Mouse (Mus musculus) embryonic facial prominence, embryonic 15.5 days (tissue): ENCODE data around the gene Mlh3. TPM values are rescaled to one million over a fixed set of nuclear protein-coding genes. Genes with fewer than 3 reads are reported as not detected.

Experiments used
- ATAC-seq: fragments of 200-750 bp; cut with Nextera tagmentation; 2 replicates; pipeline ENCODE4 v1.8.0; 2017; ENCODE audit warnings: low read depth, moderate TSS enrichment; ENCODE audit not compliant: insufficient number of reproducible peaks, low FRiP score, low TSS enrichment
- H3K27ac ChIP-seq: fragments of 300-500 bp; sonication (generic); replicated peaks from 2 replicates; pipeline ENCODE4 v1.5.1; 2015; ENCODE audit warnings: mild to moderate bottlenecking, inconsistent platforms
- H3K27me3 ChIP-seq: fragments of 300-500 bp; sonication (generic); 2 replicates; pipeline ENCODE4 v1.6.1; 2015; ENCODE audit warnings: inconsistent platforms
- H3K36me3 ChIP-seq: fragments of 300-500 bp; sonication (generic); 2 replicates; pipeline ENCODE4 v1.6.1; 2015; ENCODE audit warnings: mild to moderate bottlenecking, inconsistent platforms
- H3K4me1 ChIP-seq: fragments of 300-500 bp; sonication (generic); 2 replicates; pipeline ENCODE4 v1.6.1; 2015; ENCODE audit warnings: inconsistent platforms
- H3K4me2 ChIP-seq: fragments of 300-500 bp; sonication (generic); replicated peaks from 2 replicates; pipeline ENCODE4 v1.6.1; 2015; ENCODE audit warnings: mild to moderate bottlenecking, inconsistent platforms
- H3K4me3 ChIP-seq: fragments of 300-500 bp; sonication (generic); replicated peaks from 2 replicates; pipeline ENCODE4 v1.5.1; 2015; ENCODE audit warnings: mild to moderate bottlenecking, inconsistent platforms
- H3K9ac ChIP-seq: fragments of 300-500 bp; sonication (generic); 2 replicates; pipeline ENCODE4 v1.6.1; 2015; ENCODE audit warnings: inconsistent platforms
- H3K9me3 ChIP-seq: fragments of 300-500 bp; sonication (generic); replicated peaks from 2 replicates; pipeline ENCODE4 v1.6.1; 2016; ENCODE audit warnings: inconsistent platforms
- WGBS: fragments of 180-500 bp; shearing (Covaris S2); methylation state at CpG from one replicate; pipeline ENCODE4 v1.1.7; 2015; 5-methylcytosine and 5-hydroxymethylcytosine counted together
- polyA plus RNA-seq: library from polyadenylated mRNA; unstranded; fragments of >200 nt; fragmentation: Nextera tagmentation; extraction: Ambion mirVana; gene quantifications from 2 replicates; pipeline ENCODE4 v1.2.1, GENCODE M21; 2015

The Mlh3 gene
- polyA plus RNA-seq, 1 experiment from 2014 or later, result 8.4 TPM

DNA sequence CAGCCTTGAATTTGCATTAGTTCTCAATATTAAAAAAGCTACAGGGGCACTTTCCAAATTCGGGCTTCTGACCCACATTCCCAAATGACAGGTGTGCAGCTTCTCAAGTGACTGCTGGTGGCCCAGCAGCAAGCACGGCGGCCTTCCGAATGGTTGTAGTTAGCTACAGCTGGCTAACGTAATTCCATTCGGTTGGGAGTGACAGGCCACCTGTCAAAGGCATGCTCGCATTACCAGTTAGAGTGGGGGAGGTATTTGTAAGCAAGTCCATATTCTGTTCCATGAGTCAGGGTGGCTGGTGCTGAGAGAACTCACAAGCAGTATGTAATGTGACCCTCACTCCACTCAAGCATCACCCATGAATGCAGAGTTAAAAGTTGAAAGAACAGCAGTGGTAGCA lies 43.2 kb downstream of the Mlh3 start:
- peaks cover 48% of the 10 kb centered on the region for H3K36me3 ChIP-seq
- peak overlapping the region; percentile 65 for H3K27ac ChIP-seq
- no peaks in the 10 kb centered on the region for H3K27me3 ChIP-seq
- no peak overlapping the region for H3K4me3 ChIP-seq
- peaks cover 27% of the 10 kb centered on the region for H3K4me1 ChIP-seq
- H3K4me2 ChIP-seq, result no peak overlapping the region
- WGBS, result 24% methylated on average over 7 of the region's 7 CpGs
- H3K9ac ChIP-seq, result no peak overlapping the region
- peak; percentile 79 for ATAC-seq
- no peaks in the 10 kb centered on the region for H3K9me3 ChIP-seq

DNA sequence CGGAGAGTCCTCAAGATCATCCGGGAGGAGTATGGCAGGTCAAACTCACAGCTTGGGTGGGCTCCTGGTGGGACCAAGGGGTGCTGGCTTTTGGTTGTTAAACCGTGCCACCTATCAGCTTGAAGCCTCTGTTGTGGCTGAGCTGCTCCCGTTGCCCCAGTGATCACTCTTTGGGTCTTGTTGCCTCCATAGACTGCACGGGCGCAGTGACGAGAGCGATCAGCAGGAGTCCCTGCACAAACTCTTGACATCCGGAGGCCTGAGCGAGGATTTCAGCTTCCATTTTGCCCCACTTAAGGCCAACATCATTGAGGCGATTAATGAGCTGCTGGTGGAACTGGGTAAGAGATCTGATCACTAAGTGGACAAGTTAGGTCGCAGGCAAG lies 50.5 kb downstream of the Mlh3 start:
- H3K27me3 ChIP-seq, result no peaks in the 10 kb centered on the region
- no peak for ATAC-seq
- H3K9ac ChIP-seq, result peak overlapping the region; percentile 50
- WGBS, result 2% methylated on average over 12 of the region's 12 CpGs
- peak overlapping the region; percentile 78 for H3K4me2 ChIP-seq
- H3K36me3 ChIP-seq, result peaks cover 40% of the 10 kb centered on the region
- peak overlapping the region; percentile 78 for H3K4me3 ChIP-seq
- no peaks in the 10 kb centered on the region for H3K9me3 ChIP-seq
- H3K4me1 ChIP-seq, result peaks cover 21% of the 10 kb centered on the region
- H3K27ac ChIP-seq, result peak overlapping the region; percentile 84

DNA sequence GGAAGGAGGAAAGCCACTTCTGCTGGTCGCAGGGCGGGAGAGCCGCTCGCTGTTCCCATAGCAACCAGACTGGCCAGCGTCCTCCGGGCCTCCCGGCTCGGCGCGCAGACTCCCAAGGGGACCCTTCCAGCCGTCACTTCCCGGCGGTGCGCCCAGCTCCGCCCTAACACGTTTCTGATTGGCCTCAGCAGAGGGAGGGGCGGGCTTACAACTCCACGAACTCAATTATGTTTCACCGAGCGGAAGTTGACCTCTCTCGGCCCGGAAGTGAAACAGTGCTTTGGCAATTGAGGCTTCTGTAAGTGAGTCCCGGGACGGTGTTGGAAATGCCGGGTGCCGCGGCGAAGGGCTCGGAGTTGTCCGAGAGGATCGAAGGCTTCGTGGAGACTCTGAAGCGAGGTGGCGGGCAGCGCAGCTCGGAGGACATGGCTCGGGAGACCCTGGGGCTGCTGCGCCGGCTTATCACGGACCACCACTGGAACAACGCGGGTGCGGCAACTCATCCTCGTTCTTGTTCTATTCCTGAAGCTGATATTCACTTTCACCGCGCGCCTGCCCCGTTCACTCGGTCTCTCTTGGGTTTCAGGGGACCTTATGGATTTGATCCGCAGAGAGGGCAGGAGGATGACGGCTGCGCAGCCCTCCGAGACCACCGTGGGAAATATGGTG lies 51.0 kb downstream of the Mlh3 start, which contains the start of gene Eif2b2:
Gene Eif2b2 (plus strand): TSS at position 246 of the 669 bp plus-strand sequence.
- Histone ChIP-seq H3K4me1 (peaks cover 21% of the 10 kb centered on the region), H3K4me2 (peak within 1 kb of the TSS; percentile 78), H3K9me3 (no peaks in the 10 kb centered on the region), H3K27me3 (no peaks in the 10 kb centered on the region), H3K27ac (peak within 1 kb of the TSS; percentile 84), H3K36me3 (peaks cover 35% of the 10 kb centered on the region), H3K9ac (peak within 1 kb of the TSS; percentile 50), H3K4me3 (peak within 1 kb of the TSS; percentile 78)
- peak; percentile 99 for ATAC-seq
- WGBS, result under 1% methylated on average over 54 of the region's 54 CpGs

DNA sequence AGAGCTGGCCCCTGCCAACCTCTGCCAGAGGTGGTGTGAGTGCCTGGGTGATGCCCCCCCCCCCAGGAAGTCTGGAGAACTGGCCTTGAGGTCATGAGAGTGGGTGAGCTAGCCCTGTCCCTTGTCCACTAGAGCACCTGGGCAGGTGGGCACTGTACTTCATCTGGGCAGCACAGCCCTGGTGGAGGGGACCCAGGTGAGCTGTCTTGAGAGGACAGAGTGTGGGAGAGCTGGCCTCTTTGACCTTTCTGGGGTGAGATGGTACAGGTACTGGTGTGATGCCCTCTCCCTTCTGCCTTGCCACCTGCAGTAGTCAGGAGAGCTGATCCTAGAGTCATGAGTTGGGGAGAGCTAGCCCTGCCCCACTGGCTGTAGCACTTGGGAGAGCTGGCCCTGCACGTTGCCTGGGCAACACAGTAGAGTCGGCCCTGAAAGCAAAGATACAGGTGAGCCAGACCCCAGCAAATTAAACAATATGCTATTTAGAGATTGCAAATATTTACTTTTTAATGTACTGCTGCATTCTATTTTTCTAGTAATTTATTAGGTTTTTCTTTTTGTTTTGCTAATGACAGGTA lies 52.6 kb downstream of the Mlh3 start:
- no peak overlapping the region for H3K4me2 ChIP-seq
- no peak overlapping the region for H3K9ac ChIP-seq

DNA sequence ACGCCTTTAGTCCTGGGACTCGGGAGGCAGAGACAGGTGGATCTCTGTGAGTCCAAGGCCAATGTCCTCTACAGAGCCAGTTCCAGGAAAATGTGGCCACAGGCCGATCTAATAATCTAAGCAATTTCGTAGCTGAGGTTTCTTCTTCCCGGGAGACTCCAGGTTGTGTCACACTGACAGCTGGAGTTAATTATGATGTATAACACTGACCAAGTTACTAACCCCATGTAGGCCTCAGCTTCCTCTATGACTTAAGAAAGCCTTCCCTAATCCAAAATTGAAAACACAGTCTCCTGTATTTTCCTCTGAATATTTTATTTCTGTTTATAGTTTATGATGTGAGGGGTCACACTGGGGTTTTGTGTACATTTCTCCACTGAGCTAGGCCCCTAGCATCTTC lies 55.4 kb downstream of the Mlh3 start:
- Histone ChIP-seq H3K36me3 (no peaks in the 10 kb centered on the region), H3K4me2 (no peak overlapping the region), H3K4me1 (peaks cover 7% of the 10 kb centered on the region), H3K27ac (no peak overlapping the region), H3K9ac (no peak overlapping the region), H3K27me3 (no peaks in the 10 kb centered on the region), H3K9me3 (no peaks in the 10 kb centered on the region), H3K4me3 (no peak overlapping the region)
- no peak for ATAC-seq
- 45% methylated on average over 5 of the region's 5 CpGs for WGBS

More for the DNA sequence above, 52.6 kb downstream of the Mlh3 start:
- Histone ChIP-seq H3K9me3 (no peaks in the 10 kb centered on the region), H3K27ac (no peak overlapping the region), H3K4me1 (peaks cover 21% of the 10 kb centered on the region), H3K36me3 (peaks cover 20% of the 10 kb centered on the region), H3K27me3 (no peaks in the 10 kb centered on the region), H3K4me3 (no peak overlapping the region)
- WGBS, result 73% methylated on average over 2 of the region's 2 CpGs
- ATAC-seq, result no peak

DNA sequence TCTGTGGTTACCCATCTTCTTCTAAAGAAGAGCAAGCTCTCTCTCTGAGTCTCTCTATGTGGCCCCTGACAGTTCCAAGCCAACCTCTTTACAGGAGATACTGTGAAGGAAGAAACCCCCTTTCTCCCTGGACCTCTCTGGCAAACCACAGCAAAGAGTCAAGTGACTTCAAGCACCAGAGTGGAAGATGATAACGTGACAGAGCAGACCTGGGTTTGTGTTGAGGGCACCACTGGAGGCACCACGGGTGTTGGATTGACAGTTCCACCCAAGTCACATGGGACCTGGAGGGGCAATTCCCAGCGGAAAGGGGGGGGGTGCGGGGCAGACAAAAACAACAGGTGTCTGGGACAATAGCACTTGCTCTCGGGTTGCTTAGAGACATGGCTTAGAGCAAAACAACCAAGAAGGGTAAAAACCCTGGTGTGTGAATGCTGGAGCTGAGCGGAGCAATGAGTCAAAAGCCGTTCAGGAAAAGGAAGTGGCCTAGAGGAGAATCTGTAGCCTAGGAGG lies 61.7 kb downstream of the Mlh3 start:
- Histone ChIP-seq H3K27me3 (no peaks in the 10 kb centered on the region), H3K4me3 (no peak overlapping the region), H3K4me2 (no peak overlapping the region), H3K4me1 (peaks cover 3% of the 10 kb centered on the region; the same call in 1 of the 2 replicates), H3K27ac (no peak overlapping the region), H3K36me3 (no peaks in the 10 kb centered on the region), H3K9ac (no peak overlapping the region), H3K9me3 (no peaks in the 10 kb centered on the region)
- 29% methylated on average over 7 of the region's 7 CpGs for WGBS
- ATAC-seq, result no peak

DNA sequence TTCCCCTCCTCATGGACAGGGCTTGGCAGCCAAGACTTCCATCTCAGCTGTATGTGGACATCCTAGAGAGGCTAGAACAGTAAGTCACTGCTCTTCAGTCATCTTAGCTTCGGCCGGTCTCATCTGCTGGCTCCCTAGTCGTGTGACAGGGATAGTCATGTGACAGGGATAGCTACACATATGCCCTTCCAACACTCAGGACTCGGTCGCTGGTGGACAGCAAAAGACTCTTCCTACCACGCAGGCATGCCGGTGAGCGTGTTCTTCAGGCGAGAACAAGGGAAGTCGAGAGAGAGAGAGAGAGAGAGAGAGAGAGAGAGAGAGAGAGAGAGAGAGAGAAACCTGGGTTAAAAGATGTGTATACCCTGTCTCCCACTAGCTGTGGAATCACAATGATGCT lies 65.0 kb downstream of the Mlh3 start:
- no peaks in the 10 kb centered on the region for H3K27me3 ChIP-seq
- H3K9ac ChIP-seq, result no peak overlapping the region
- peaks cover 22% of the 10 kb centered on the region for H3K4me1 ChIP-seq
- no peak overlapping the region for H3K4me3 ChIP-seq
- H3K36me3 ChIP-seq, result no peaks in the 10 kb centered on the region
- ATAC-seq, result no peak; the same call in 1 of the 2 replicates
- 87% methylated on average over 10 of the region's 10 CpGs for WGBS
- H3K9me3 ChIP-seq, result no peaks in the 10 kb centered on the region
- H3K27ac ChIP-seq, result no peak overlapping the region
- no peak overlapping the region for H3K4me2 ChIP-seq

DNA sequence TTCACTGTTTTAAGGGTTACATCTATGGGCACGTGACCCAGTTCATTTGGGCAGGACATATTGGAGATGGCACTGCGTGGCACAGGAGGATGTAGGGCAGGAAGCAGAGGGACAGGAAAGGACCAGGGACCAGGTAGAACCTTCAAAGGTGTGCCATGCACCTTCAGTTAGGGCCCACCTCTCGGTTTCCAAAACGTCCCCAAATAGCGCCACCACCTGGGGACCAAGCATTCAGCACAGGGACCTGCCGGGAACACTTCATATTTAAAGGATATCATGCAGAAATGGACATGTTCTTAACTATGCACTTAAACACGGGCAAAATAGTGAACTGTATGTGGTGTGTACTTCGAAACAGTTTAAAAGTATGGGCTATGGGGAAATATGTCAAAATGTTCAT lies 66.3 kb downstream of the Mlh3 start:
- Histone ChIP-seq H3K4me2 (no peak overlapping the region), H3K27me3 (no peaks in the 10 kb centered on the region; the same call in 1 of the 2 replicates), H3K27ac (no peak overlapping the region), H3K9ac (no peak overlapping the region), H3K9me3 (no peaks in the 10 kb centered on the region), H3K36me3 (no peaks in the 10 kb centered on the region), H3K4me1 (peaks cover 23% of the 10 kb centered on the region), H3K4me3 (no peak overlapping the region)
- 59% methylated on average over 8 of the region's 8 CpGs for WGBS
- no peak for ATAC-seq

DNA sequence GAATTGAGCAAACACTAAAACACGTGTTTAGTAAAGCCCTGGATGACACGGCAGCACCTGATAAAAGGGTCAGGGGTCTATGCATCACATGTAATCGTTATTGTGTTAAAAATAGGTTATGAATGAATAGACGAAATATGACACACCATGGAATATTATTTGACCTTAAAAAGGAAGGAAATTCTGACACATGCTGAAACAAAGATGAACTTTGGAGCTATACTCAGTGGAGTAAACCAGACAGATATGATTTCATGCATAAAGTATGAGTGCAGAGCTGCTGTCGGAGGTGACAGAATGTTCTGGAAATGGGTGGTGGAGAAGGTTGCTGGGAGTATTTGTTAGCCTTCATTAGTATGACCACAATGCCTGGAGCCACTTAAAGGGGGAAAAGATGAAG lies 66.7 kb downstream of the Mlh3 start:
- no peak overlapping the region for H3K9ac ChIP-seq
- ATAC-seq, result no peak

DNA sequence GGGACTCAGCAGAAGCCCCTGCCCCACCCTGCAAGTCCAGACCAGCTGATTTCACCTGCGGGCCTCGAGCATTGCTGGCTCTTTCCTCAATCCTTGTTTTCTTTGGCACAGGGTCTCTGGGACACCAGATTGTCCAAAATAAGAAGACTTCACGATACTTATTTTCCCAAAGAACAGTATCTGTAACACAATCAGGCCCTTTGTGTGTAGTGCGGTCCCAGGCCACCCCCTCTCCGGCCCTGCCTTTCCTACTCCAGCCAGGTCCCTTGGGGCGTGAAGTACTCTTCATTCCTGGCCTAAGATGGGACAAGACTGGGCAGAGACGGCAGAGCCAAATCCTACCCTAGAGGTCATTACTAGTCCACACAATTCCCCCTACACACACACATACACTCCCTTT lies 68.2 kb downstream of the Mlh3 start:
- no peak for ATAC-seq

More for the DNA sequence above, 66.7 kb downstream of the Mlh3 start:
- no peaks in the 10 kb centered on the region for H3K36me3 ChIP-seq
- 80% methylated on average over 5 of the region's 5 CpGs for WGBS
- H3K4me2 ChIP-seq, result no peak overlapping the region
- H3K9me3 ChIP-seq, result no peaks in the 10 kb centered on the region
- H3K4me1 ChIP-seq, result peaks cover 23% of the 10 kb centered on the region
- no peak overlapping the region for H3K4me3 ChIP-seq
- no peaks in the 10 kb centered on the region; the same call in 1 of the 2 replicates for H3K27me3 ChIP-seq
- H3K27ac ChIP-seq, result no peak overlapping the region

DNA sequence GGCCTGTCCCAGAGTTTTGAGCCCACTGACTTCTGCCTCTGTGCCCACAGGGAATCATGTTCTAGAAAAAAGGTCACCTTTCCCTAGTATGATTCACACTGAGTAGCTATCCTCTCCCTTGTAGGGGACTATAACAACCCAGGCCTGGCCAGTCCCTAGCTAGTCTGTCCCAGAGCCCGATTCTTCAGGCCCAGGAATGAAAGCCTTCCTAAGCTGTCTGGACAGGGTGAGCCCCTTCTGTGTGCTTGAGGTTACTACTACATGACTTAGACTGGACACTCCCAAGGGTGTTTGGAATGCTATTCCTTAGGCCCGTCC lies 68.6 kb downstream of the Mlh3 start:
- no peak overlapping the region for H3K4me3 ChIP-seq
- no peaks in the 10 kb centered on the region for H3K9me3 ChIP-seq
- H3K27ac ChIP-seq, result peak overlapping the region; percentile 72; the same call in 1 of the 2 replicates
- no peaks in the 10 kb centered on the region; the same call in 1 of the 2 replicates for H3K27me3 ChIP-seq
- H3K36me3 ChIP-seq, result no peaks in the 10 kb centered on the region
- no peak overlapping the region for H3K9ac ChIP-seq
- 57% methylated on average over 2 of the region's 2 CpGs for WGBS
- ATAC-seq, result no peak
- H3K4me2 ChIP-seq, result 0 out of 2 replicates have a peak overlapping the region, but pooled peaks have one; percentile 15
- peaks cover 34% of the 10 kb centered on the region for H3K4me1 ChIP-seq

More for the DNA sequence above, 68.2 kb downstream of the Mlh3 start:
- no peak overlapping the region for H3K4me2 ChIP-seq
- H3K9ac ChIP-seq, result no peak overlapping the region
- H3K9me3 ChIP-seq, result no peaks in the 10 kb centered on the region
- H3K27me3 ChIP-seq, result no peaks in the 10 kb centered on the region; the same call in 1 of the 2 replicates
- H3K36me3 ChIP-seq, result no peaks in the 10 kb centered on the region
- no peak overlapping the region for H3K4me3 ChIP-seq
- WGBS, result 76% methylated on average over 7 of the region's 7 CpGs
- H3K27ac ChIP-seq, result peak overlapping the region; percentile 72; the same call in 1 of the 2 replicates
- H3K4me1 ChIP-seq, result peaks cover 31% of the 10 kb centered on the region
